Comparison of ENCODE assay signal across 8 mouse cellular contexts in genomic region chr19:47014447-47015381, GRCm38 (mm10). TPM values are rescaled to one million over a fixed set of nuclear protein-coding genes. Genes with fewer than 3 reads are reported as not detected.
DNase-seq lines count a peak whose midpoint lies in the region; ATAC-seq and TF ChIP-seq lines count a peak whose summit lies in the region.

Gene Ina, plus strand, starts transcription at chr19:47014698.
Gene Nt5c2, minus strand, starts transcription at chr19:47015153.

- TF ChIP-seq EP300 in stomach, postnatal 0 days (optimal IDR thresholded peaks at IDR 0.05), result no peak

- under 1% methylated on average over 99 of the region's 124 CpGs for WGBS in hindbrain, embryonic 15.5 days
- WGBS in midbrain, embryonic 14.5 days, result under 1% methylated on average over 121 of the region's 124 CpGs
- WGBS in stomach, postnatal 0 days, result under 1% methylated on average over 102 of the region's 124 CpGs

- H3K4me3 ChIP-seq in erythroblast, embryonic 14.5 days (replicated peaks), result peak within 1 kb of the TSS; percentile 31
- peak within 1 kb of the TSS; percentile 74 for H3K4me3 ChIP-seq in hindbrain, embryonic 15.5 days
- peak within 1 kb of the TSS; percentile 80 for H3K4me3 ChIP-seq in midbrain, embryonic 14.5 days (replicated peaks; ENCODE audit: low read depth, low read length)
- H3K4me3 ChIP-seq in stomach, postnatal 0 days (ENCODE audit: low read depth, low read length), result peak within 1 kb of the TSS; percentile 40

- no peak for ATAC-seq in erythroblast, adult 5-6 weeks (replicated peaks; ENCODE audit: low FRiP score, poor library complexity, severe bottlenecking)
- ATAC-seq in hindbrain, embryonic 15.5 days (ENCODE audit: low FRiP score, low read depth), result peak; percentile 92
- ATAC-seq in midbrain, embryonic 14.5 days (ENCODE audit: low FRiP score, low TSS enrichment), result peak; percentile 91
- ATAC-seq in stomach, postnatal 0 days (ENCODE audit: low FRiP score, low TSS enrichment), result peak; percentile 84

- intact Hi-C loops in left cerebral cortex, postnatal 14 days (cut with DNase I), result no loop called here

- H3K9ac ChIP-seq in hindbrain, embryonic 15.5 days, result peak within 1 kb of the TSS; percentile 90
- H3K9ac ChIP-seq in midbrain, embryonic 14.5 days (replicated peaks; ENCODE audit: low read length), result peak within 1 kb of the TSS; percentile 88
- H3K9ac ChIP-seq in stomach, postnatal 0 days (ENCODE audit: low read length), result no peak within 1 kb of the TSS

- peaks cover 12% of the 10 kb centered on the region; the same call in 1 of the 2 replicates for H3K9me3 ChIP-seq in erythroblast, embryonic 14.5 days (ENCODE audit: control insufficient read depth, low read length)
- no peaks in the 10 kb centered on the region for H3K9me3 ChIP-seq in hindbrain, embryonic 15.5 days
- H3K9me3 ChIP-seq in midbrain, embryonic 14.5 days (ENCODE audit: control insufficient read depth, low read length), result no peaks in the 10 kb centered on the region
- no peaks in the 10 kb centered on the region for H3K9me3 ChIP-seq in stomach, postnatal 0 days (ENCODE audit: control insufficient read depth, low read length)

- peak within 1 kb of the TSS; percentile 97 for H3K27ac ChIP-seq in hindbrain, embryonic 15.5 days (replicated peaks)
- peak within 1 kb of the TSS; percentile 95 for H3K27ac ChIP-seq in midbrain, embryonic 14.5 days (replicated peaks; ENCODE audit: low read depth, low read length)
- no peak within 1 kb of the TSS for H3K27ac ChIP-seq in stomach, postnatal 0 days (replicated peaks)

- DNase-seq in brain, embryonic 14.5 days (ENCODE audit: low read depth), result peak; percentile 95
- DNase-seq in fibroblast of lung, adult 2 months (ENCODE audit: low read depth), result peak; percentile 9
- peak; percentile 78 to 80 for DNase-seq in left cerebral cortex, postnatal 14 days (ENCODE audit: low spot score in 2 of 2)
- peak; percentile 94 for DNase-seq in midbrain, embryonic 14.5 days
- peak; percentile 69 for DNase-seq in stomach, postnatal 0 days (ENCODE audit: low spot score)

- no peaks in the 10 kb centered on the region for H3K36me3 ChIP-seq in erythroblast, embryonic 14.5 days (ENCODE audit: control insufficient read depth)
- no peaks in the 10 kb centered on the region for H3K36me3 ChIP-seq in hindbrain, embryonic 15.5 days
- no peaks in the 10 kb centered on the region for H3K36me3 ChIP-seq in midbrain, embryonic 14.5 days (ENCODE audit: control insufficient read depth, insufficient read depth, low read length)
- no peaks in the 10 kb centered on the region for H3K36me3 ChIP-seq in stomach, postnatal 0 days (ENCODE audit: control insufficient read depth, insufficient read depth, low read length)

- H3K4me1 ChIP-seq in erythroblast, embryonic 14.5 days (ENCODE audit: control insufficient read depth), result peaks cover 12% of the 10 kb centered on the region
- H3K4me1 ChIP-seq in hindbrain, embryonic 15.5 days (replicated peaks), result peaks cover 22% of the 10 kb centered on the region
- H3K4me1 ChIP-seq in midbrain, embryonic 14.5 days (ENCODE audit: control insufficient read depth, insufficient read depth, low read length), result peaks cover 13% of the 10 kb centered on the region; the same call in 1 of the 2 replicates
- peaks cover 3% of the 10 kb centered on the region; the same call in 1 of the 2 replicates for H3K4me1 ChIP-seq in stomach, postnatal 0 days (replicated peaks; ENCODE audit: control insufficient read depth, insufficient read depth)

- TF ChIP-seq CTCF in brain, embryonic 14.5 days (IDR thresholded peaks at IDR 0.05; ENCODE audit: borderline replicate concordance, extremely low read depth, insufficient read depth, insufficient read length), result no peak
- TF ChIP-seq CTCF in stomach, postnatal 0 days (IDR thresholded peaks at IDR 0.05; ENCODE audit: low read depth), result peak; percentile 28; the same call in 1 of the 2 replicates

- H3K4me2 ChIP-seq in hindbrain, embryonic 15.5 days, result peak within 1 kb of the TSS; percentile 78
- H3K4me2 ChIP-seq in midbrain, embryonic 14.5 days (ENCODE audit: low read length), result peak within 1 kb of the TSS; percentile 60
- peak within 1 kb of the TSS; percentile 67 for H3K4me2 ChIP-seq in stomach, postnatal 0 days (replicated peaks; ENCODE audit: low read depth)

- TF ChIP-seq POLR2A in brain, embryonic 14.5 days (IDR thresholded peaks at IDR 0.05; ENCODE audit: borderline replicate concordance, extremely low read depth, insufficient read depth, insufficient read length, poor library complexity, severe bottlenecking), result peak; percentile 94

- peaks cover 92% of the 10 kb centered on the region for H3K27me3 ChIP-seq in erythroblast, embryonic 14.5 days (ENCODE audit: control insufficient read depth)
- no peaks in the 10 kb centered on the region for H3K27me3 ChIP-seq in hindbrain, embryonic 15.5 days
- H3K27me3 ChIP-seq in midbrain, embryonic 14.5 days (ENCODE audit: control insufficient read depth, insufficient read depth, low read length), result peaks cover 6% of the 10 kb centered on the region; the same call in 1 of the 2 replicates
- H3K27me3 ChIP-seq in stomach, postnatal 0 days (ENCODE audit: control insufficient read depth, insufficient read depth, low read length), result peaks cover 19% of the 10 kb centered on the region

RNA-seq across cellular contexts. Expression of gene Ina, which starts in this region (rescaled TPM):
- polyA plus RNA-seq in erythroblast, embryonic 14.5 days (2012), result not detected in 2 replicates
- not detected in 2 replicates for total RNA-seq in erythroblast, adult 5-6 weeks (2015; ENCODE audit: low replicate concordance)
- total RNA-seq in erythroblast, adult 5-6 weeks (2017; ENCODE audit: low replicate concordance), result not detected in 2 replicates
- 413 and 626 TPM in 2 replicates for polyA plus RNA-seq in brain, embryonic 14.5 days (2012; rRNA removed)
- polyA plus RNA-seq in hindbrain, embryonic 15.5 days (2015; fragmentation: Nextera tagmentation; extraction: Ambion mirVana), result 526 and 612 TPM in 2 replicates
- total RNA-seq in left cerebral cortex, postnatal 14 days (2021), result 100 to 1,000 TPM; 177 to 184 TPM
- 605 and 611 TPM in 2 replicates for polyA plus RNA-seq in midbrain, embryonic 14.5 days (2014; fragmentation: Nextera tagmentation; extraction: Ambion mirVana)
- 3.5 and 4.2 TPM in 2 replicates for polyA plus RNA-seq in stomach, postnatal 0 days (2015; fragmentation: Nextera tagmentation; extraction: Ambion mirVana)

RNA-seq across cellular contexts. Expression of gene Nt5c2, which starts in this region (rescaled TPM):
- polyA plus RNA-seq in erythroblast, embryonic 14.5 days (2012), result 0.55 and 0.66 TPM in 2 replicates
- total RNA-seq in erythroblast, adult 5-6 weeks (2015; ENCODE audit: low replicate concordance), result 20.2 and 22.4 TPM in 2 replicates
- total RNA-seq in erythroblast, adult 5-6 weeks (2017; ENCODE audit: low replicate concordance), result 20.9 and 22.4 TPM in 2 replicates
- polyA plus RNA-seq in brain, embryonic 14.5 days (2012; rRNA removed), result 40.1 and 49.2 TPM in 2 replicates
- 74.1 and 81.2 TPM in 2 replicates for polyA plus RNA-seq in hindbrain, embryonic 15.5 days (2015; fragmentation: Nextera tagmentation; extraction: Ambion mirVana)
- total RNA-seq in left cerebral cortex, postnatal 14 days (2021), result 10 to 100 TPM; 67.1 to 70.7 TPM
- polyA plus RNA-seq in midbrain, embryonic 14.5 days (2014; fragmentation: Nextera tagmentation; extraction: Ambion mirVana), result 89.9 and 91.1 TPM in 2 replicates
- 59.4 and 70.9 TPM in 2 replicates for polyA plus RNA-seq in stomach, postnatal 0 days (2015; fragmentation: Nextera tagmentation; extraction: Ambion mirVana)

Comparison
In these comparisons a context has a peak if more than half of its experiments do, and no peak if none do; other contexts are left out.
1. RNA of gene Ina (total RNA-seq): 177 to 184 TPM in left cerebral cortex, postnatal 14 days; not detected in erythroblast, adult 5-6 weeks; every median in the first group is over 100 times any median in the second.
2. RNA of gene Ina (polyA plus RNA-seq): 413 to 626 TPM in brain, embryonic 14.5 days, 526 to 612 TPM in hindbrain, embryonic 15.5 days and 605 to 611 TPM in midbrain, embryonic 14.5 days; 3.5 to 4.2 TPM in stomach, postnatal 0 days and not detected in erythroblast, embryonic 14.5 days; every median in the first group is over 10 times any median in the second.
3. RNA of gene Nt5c2 (polyA plus RNA-seq): 89.9 to 91.1 TPM in midbrain, embryonic 14.5 days, 74.1 to 81.2 TPM in hindbrain, embryonic 15.5 days, 59.4 to 70.9 TPM in stomach, postnatal 0 days and 40.1 to 49.2 TPM in brain, embryonic 14.5 days; 0.55 to 0.66 TPM in erythroblast, embryonic 14.5 days; every median in the first group is over 10 times any median in the second.
4. DNase-seq: peak in every context shown above with its lines; median percentile 95 in brain, embryonic 14.5 days; 94 in midbrain, embryonic 14.5 days; 79 in left cerebral cortex, postnatal 14 days; 69 in stomach, postnatal 0 days; 9 in fibroblast of lung, adult 2 months.
5. Peak in every context shown above with its lines, with median percentiles within 50 percentile points of each other: H3K4me3 ChIP-seq and H3K4me2 ChIP-seq.